Mouse (Mus musculus) CH12F3 (cell line): ENCODE results near the gene Pcdh11x.
"Not testable (repeated sequence)": the region's sequence is repeated elsewhere in the genome, so short reads cannot be mapped to it uniquely, and the experiment has no call there.

Experiments used
- in situ Hi-C: fragments of 300-500 bp; cut with MboI; formaldehyde crosslinking; loops from 2 replicates; pipeline ENCODE4 v1.14.3; 2020; ENCODE audit warnings: low sequenced_read_pairs

Pcdh11x gene

DNA sequence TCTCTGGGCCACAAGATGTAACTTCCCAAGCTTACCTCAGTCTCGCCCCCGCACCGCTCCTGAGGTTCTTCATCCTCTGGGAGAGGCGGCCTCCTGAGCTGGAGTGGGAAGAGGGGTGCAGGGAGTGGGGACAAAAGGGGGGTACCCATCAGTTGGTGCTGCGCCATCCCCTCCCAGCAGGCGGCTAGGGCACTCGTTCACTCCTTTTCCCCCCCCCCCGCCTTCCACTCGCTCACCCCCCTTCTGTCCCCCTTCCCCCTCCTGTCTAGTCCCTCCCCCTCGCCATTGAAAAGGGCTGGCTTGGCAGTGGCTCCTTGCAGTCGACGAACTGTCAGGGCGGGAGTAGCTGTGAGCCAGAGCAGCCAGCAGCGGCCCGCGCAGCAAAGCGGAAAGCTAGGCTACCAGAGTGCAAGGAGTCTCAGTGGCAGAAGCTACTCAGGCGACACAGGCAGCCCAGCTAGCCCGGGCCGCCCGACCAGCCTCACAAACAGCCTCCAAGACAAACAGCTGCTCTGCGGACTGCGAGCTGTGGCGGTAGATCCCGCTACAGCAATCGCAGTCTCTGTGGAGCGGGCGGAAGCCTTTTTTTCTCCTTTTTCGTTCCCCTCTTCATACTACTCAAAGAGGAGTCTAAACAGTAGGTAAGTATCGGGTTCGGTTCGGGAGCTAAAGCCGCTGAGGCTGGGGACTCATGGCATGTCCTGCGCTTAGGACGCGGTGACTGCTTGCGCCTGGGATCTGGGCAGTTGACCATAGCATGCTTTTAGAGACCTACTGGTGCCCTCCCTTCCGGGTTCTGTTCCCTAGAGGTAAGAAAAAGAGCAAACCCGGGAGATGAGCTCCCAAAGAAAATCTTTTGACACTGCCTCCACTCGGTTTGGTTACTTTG, at the start of gene Pcdh11x:
TSS of gene Pcdh11x (plus strand) at position 249 of the 889 bp plus-strand sequence.
- in situ Hi-C loops: no loop called here

DNA sequence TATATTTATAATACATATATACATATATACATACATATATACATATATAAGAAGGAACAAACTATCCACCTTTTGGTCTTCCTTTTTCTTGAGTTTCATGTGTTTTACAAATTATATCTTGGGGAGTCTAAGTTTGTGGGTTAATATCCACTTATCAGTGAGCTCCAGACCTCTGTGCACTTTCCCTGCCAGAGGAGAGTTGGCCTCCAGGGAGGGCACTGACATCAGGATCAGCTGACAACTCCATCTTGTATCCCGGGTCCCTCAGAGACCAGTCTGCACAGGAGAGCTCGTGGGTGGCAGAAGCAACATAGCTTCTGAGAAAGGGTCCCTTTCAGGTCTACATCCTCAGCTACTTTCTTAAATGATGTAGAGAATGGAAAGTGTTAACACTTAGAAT, 30.0 kb upstream of the Pcdh11x start:
- in situ Hi-C loops: no loop called here

DNA sequence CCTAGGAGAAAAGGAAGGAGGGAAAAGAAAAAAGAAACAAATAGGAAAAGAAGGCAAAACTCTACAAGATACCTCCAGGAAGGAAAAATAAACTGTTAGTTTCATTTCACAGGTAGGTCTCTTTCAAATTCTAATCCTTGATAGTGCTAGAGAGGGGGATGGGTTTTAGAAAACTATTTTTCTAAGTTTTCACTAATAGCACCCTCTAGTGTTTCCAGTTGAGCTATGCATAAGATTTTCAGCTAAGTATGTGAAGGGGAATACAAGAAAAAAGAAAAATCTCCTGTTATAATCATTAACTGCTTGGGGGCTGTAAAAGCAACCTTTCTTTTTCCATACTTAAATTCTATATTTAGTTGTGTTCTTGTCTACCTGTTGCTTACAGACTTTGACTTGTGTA, 4.5 kb upstream of the Pcdh11x start:
- in situ Hi-C loops: no loop called here

DNA sequence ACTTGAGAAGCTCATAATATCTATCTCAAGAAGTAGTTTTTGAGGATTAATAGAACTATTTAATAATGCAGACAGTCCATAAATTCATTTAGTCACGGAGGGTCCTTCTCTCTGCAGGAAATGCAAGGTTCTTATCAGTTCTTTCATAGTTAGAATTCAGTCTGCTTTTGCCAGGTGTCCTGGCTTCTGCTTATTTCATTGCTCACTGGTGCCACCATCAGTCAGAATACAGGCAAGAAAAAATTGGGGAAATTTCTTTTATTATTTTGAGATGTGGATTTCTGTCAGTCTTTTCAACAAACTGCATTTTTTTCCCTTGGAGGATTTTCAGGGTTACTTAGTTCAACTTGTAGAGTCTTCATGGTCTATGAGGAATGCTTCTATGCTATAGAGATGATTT, 2.6 kb upstream of the Pcdh11x start:
- in situ Hi-C loops: no loop called here

DNA sequence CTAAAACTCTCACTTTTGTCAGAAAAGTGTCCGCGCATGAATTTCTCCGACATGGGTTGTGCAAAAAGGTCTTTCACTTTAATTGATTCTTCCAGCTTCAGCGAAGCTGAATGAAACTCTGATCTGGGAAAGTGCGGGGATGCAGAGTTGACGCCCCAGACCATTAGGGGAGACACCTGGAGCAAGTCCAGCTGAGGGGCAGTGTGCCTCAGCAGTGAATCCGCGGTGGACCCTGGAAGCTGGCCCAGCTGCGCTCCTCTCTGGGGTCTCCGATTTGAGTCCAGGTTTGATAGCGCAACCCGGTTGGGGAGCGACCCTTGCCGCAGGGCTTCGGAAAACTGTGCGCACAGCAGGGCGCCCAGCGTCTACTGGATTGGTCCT, 831 bp downstream of the Pcdh11x start:
- in situ Hi-C loops: no loop called here

DNA sequence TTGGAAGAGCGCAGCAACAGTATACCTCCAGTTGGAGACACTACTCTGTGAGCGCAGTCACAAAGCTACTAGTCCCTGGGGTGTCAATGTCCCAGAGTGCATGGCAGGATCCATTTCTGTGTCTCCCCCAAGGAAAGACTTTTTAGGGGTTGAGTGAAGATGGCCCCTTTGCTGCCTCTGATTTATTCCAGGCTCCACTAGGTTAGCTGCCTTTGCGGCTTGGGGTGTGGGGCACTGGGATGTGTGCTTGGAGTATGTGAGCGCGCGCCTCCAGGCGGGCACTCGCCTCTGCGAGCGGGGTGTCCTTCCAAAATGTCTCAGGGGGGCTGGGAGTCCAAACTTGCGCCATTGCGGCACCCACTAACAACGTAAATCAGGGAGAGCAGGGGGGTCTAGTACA, 1.6 kb downstream of the Pcdh11x start:
- in situ Hi-C loops: no loop called here

DNA sequence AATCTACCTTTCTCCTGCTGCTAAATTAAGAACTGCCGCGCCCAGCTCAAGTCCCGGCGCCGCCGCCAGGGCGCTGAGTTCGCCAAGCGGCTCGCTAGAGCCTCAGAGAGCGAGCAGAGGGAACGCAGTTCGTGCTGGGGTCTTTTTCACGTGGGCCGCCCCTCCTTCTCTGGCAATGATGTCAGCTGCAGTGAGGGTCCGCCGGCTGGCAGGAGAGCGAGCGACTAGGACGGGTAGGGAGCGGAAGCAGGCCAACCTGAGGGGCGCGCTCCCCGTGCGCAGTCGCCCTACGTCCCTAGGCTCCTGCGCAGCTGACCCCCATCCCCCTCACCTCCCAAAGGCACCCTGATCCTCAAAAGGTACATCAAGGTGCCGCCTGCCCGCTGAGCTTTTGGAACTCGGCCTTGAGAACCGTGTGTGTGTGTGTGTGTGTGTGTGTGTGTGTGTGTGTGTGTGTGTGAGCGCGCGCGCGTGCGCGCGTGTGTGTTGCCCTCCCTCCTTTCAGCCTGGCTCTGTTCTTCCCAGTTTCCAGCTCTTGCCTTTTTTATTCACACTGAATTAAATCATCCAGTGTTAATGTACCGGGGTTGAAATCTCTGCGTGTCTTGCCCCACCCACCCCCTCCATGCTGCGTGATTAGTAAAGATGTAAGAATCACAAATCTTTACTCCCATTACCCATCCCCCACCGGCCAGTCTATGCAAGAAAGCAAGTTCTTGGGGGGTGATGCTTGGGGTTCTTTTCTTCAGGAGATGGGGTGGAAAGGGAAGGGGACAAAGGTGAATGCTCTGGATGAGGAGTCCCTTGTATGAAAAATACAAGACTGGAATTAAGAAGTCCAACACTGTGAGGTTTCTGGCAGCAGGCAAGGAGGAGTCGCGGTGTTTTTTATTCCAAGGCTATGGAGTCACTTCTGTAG, 3.0 kb downstream of the Pcdh11x start:
- in situ Hi-C loops: no loop called here

DNA sequence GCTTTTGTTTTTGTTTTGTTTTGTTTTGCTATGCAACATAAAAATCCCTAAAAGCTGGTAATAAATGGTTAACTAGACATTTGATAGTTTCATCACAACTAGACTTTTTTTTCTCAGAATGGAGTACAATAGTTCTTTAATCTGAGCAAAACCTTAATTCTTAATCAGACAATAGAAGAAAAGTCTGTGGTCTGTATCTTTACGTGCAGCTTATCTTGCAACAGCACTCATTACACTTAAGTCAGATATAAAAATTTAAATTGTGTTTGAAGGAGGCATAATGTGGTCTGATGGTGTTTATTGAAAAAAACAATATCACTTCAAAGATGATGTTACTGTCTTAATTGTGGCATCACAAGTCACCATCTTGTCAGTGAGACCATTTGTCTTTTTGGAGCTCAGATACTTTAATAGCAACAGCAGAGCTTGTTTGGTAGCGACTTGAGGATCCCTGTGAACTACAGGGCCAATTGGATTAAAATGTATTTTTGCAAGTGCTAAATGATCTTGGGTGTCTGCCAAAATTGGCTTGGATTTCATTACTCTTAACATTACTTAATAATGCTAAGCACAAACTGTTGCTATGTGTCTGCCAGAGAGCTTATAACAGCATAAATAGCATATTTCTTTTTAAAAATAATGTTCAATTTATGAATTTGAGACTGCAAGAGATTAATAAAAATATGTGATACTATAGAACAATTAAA, 11.6 kb downstream of the Pcdh11x start:
- in situ Hi-C loops: no loop called here

DNA sequence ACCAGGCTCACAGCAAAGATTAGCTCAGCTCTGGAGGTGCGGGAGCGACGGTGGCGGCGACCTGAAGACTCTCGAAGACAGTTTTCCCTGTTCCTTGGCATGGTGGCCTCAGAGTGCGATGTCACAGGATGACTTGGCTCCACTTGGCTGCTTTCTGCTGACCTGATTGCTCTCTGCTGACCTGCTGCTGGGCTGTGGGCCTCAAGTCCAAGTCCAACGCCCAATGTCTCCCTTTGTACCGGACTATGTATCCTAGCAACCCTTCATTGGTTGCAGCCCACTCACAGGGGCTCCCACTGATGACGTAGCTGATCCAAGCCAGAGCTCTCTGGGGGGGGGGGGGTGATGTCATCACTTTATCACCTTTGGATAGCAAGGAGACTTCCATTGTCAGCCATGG, 22.9 kb downstream of the Pcdh11x start, which contains the start of gene H2afb3:
TSS of gene H2afb3 (minus strand) at position 101 of the 400 bp plus-strand sequence.
- in situ Hi-C loops: not testable (repeated sequence)

DNA sequence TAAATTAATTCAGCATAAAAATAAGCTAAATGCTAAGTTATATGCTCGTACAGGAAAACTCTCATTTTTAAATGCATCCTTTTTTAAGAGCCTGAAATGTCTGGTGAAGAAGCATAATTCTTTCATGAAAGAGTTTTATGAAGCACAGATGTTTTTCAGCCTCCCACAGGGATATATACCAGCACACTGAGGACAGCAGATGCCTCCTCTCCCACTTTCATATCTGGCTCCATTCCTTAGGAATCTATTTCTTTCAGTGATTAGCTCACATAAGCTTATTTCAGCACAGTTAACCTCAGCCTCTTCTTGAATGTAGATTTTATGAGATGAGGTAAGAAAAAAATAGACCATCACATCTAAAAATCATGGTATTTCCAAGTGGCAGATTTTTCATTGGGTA, 176.2 kb downstream of the Pcdh11x start:
- in situ Hi-C loops: no loop called here

DNA sequence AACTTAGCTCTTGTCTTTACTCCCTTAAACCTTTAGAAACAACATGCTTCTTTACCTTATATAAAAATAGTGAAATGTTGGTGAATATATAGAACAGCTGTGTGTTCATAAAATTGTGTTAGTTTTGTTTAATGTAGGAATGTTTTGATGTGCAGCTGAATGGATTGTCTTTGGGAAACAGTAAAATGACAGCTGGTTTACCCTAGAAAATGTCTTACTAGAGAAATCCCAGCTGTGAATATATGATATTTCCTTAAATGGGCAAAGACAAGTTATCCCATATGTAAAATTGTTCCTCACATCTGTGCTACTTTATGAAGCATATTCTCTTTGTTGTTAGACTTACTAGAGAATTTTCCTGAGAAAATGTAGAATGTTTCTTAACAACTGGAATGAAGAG, 196.4 kb downstream of the Pcdh11x start:
- in situ Hi-C loops: no loop called here

DNA sequence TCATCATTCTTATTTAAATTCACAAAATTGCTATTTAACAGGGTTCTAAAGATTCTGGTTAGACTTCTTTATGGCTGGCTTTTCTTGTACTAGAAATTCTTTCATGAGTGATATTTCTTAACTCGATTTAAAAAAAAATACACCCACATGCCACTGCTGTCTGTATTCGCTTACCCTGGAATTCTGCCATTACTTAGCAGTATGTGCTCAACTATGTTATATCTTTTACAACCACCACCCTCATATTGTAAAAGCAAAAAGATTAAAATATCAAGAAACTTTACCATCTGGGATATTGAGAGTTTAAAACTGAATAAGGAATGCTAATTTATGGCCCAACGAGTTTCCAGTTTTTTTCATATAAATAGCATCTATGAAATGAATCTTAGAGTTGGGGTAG, 234.9 kb downstream of the Pcdh11x start:
- in situ Hi-C loops: no loop called here

DNA sequence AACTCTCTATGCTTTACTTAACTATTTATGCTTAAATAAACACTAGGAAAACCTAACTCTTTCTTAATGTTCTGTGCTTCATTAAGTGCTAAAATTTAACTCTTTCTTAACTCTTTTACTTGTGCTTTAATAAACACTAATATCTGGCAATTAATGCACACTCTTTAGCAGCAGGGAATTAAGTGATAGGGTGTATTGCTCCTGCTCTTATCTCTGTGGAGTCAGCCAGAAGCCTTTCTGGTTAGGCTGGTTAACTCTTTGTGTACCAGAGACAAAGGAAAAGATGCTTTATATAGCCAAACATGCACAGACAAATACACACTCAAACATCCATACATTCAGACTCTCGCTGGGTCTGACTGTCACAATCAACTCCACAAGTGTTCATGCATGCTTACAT, 309.2 kb downstream of the Pcdh11x start:
- in situ Hi-C loops: no loop called here

DNA sequence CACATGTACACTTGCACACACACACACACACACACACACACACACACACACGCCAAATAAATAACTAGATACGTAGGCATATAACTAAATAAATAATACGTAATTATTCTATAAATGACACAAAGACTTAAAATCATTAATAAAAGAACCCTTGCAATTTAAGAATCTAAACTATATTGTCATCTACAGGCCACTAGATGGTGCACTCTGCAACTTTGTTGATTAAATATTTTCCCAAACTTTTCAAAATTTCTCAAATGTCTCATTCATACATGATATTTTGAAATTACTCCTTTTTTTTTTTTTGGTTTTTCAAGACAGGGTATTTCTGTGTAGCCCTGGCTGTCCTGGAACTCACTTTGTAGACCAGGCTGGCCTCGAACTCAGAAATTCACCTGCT, 328.4 kb downstream of the Pcdh11x start:
- in situ Hi-C loops: no loop called here

DNA sequence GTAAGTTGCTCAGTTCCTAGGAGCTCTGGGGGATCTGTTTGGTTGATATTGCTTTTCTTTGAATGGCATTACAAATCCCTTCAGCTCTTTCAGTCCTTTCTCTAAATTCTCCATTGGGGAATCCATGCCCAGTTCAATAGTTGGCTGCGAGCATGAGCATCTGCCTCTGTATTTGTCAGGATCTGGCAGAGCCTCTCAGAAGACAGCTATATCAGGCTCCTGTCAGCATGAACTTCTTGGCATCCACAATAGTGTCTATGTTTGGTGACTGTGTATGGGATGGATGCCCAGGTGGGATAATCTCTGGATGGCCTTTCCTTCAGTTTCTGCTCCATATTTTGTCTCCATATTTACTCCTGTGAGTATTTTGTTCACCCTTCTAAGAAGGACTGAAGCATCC, 380.2 kb downstream of the Pcdh11x start:
- in situ Hi-C loops: not testable (repeated sequence)

DNA sequence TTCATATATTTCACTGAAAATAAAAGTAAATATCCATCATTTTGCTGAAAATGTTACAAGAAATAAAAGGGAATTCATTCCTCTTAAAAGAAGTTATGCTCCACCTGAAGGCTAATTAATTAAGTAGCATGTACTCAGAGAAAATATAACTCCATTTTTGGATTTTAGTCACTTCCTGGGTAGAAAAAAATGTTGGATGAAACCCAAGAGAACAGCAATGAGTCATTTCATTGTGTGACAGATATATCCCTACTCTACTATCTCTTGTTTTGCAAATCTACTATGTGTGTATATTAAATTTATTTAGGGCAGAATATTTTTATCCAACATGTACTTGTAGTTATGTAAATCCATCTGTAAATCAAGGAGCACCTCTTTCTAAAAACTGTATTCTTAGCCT, 444.1 kb downstream of the Pcdh11x start:
- in situ Hi-C loops: no loop called here

DNA sequence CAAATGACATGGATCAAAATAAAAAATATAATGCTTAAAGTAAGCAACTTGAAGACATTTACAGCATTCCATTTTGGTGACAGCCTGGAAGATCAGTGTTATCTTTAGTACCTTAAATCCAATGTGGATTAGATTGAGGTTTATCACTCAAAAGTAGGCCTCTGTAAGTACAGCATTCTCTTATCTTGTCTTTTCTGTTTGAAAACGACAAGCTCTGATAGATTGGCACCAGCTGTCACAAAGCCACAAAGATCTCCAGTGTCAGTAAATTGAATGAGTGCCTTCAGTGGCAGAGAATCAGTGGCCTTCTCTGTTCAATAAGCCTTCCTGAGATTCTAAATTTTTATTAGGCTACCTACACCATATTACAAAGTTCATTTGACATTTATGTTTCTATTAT, 445.7 kb downstream of the Pcdh11x start:
- in situ Hi-C loops: no loop called here

DNA sequence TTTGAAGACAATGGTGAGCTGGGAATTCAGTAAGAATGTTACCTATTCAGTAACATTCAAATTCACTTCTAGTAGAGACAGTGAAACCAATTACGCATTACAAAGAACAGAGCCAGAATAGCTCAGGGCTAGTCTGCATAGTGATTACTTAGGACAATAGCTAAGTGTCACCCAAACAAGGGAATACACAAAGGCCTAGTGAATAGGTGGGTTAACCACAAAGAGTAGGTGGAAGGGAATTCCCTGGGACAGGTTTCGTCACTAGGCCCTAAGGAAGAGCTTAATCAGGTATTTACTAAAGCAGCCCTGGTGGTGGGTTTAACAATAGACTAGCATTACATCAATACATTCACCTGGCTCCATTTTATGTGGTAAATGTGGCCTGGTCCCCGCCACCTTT, 654.5 kb downstream of the Pcdh11x start:
- in situ Hi-C loops: no loop called here
